Mouse (Mus musculus): ENCODE results near the gene Tgif1.

- TF ChIP-seq CTCF (IDR thresholded peaks at IDR 0.05; ENCODE audit: low read depth), result no peak
- TF ChIP-seq EP300 (IDR thresholded peaks at IDR 0.05; ENCODE audit: low read depth), result no peak
Observed at GRCm38 (mm10) chr17:70853436-70853905, at the start of gene Tgif1.

Data from liver, embryonic 14.5 days (tissue).